Mouse (Mus musculus) 3134 (cell line): ENCODE measurements around the gene Brk1.

ENCODE experiments used
- DNase-seq: peaks from one replicate; pipeline ENCODE4 v3.0.0-alpha.2; 2011; ENCODE audit warnings: low spot score; ENCODE audit not compliant: insufficient read length; ENCODE audit errors: extremely low read depth

Gene Brk1

DNA sequence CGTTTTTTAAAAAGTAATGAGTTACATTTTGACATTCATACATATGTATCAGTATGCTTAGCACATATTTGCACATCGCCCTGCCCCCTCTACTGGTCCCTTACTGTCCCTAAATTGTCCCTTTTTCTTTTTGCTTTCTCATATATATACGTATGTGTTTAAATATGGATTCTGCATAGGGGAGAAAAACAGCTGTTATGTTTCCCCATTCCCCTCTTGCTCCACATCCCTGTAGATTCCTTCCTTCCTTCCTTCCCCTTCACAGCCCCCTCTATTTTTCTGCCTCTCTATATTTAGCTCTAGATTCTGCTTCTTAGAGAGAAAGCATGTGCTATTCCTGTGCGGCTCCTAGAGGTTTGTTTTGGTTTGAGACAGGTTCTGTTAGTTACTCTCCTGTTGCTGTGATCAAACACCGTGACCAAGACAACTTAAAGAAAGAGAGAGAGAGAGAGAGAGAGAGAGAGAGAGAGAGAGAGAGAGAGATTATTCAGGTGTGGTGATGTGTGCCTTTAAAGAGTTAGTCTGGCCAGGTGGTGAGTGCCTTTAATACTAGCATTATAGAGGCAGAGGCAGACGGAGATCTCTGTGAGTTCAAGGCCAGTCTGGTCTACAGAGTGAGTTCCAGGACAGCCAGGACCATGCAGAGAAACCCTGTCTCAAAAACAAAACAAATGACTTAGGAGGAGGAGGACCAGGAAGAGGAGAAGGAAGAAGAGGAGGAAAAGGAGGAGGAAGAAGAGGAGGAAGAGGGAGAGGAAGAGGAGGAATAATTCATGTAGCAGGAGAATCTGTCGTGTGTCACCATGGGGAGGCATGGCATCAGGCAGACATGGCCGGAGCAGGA lies 55.3 kb downstream of the Brk1 start:
- DNase-seq: no peak

DNA sequence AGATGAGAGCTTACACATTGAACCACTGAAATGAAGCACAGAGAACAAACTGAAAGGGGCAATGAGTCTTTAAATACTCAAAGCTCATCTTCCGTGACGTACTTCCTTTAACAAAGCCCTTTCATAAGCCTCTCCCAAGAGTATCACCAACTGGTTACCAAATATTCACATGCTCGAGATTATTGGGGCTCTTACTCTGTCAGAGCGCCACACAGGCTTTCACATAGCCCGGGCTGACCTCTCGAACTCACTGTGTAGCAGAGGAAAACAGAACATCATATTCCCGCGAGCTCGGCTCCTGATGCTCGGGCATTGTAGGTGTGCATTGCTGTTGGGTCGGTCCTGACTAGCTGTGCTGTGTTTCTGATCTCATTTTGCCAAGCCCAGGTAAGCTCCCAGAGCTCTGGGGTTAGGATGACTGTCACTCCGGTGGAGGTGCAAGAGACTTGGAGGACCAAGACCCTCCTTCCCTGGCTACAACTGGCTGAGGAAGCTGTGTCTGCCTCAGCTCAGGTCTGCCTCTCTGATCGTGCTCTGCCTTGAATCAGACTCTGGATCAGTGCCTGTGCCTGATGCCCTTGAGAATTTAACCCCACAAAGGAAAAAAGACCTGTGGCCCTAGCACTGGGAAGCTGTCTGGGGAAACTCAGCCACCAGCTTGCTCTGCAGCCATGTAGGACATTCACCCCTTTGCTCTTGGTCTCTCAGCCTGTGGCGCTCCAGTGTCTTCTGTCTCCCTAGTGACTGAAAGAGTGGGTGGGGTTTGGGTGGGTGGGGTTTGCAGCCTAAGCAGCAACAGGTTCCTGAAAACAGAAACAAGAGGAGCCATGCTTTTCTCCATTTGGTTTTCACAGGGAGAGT lies 56.1 kb downstream of the Brk1 start:
- no peak for DNase-seq

- DNase-seq: peak; percentile 70
Observed at GRCm38 (mm10) chr6:113661353-113662241, 57.0 kb downstream of the Brk1 start.

- DNase-seq: no peak
Observed at GRCm38 (mm10) chr6:113662964-113663700, 58.6 kb downstream of the Brk1 start.

- DNase-seq: no peak
Observed at GRCm38 (mm10) chr6:113664305-113664704, 59.7 kb downstream of the Brk1 start.
